Mouse (Mus musculus) left cerebral cortex, adult 18-20 months (tissue): Measurements from ENCODE around the gene Dgkz. TPM values are rescaled to one million over a fixed set of nuclear protein-coding genes. Genes with fewer than 3 reads are reported as not detected.

Experiments
- DNase-seq, 2 experiments: peaks; one replicate each; pipeline ENCODE4 v3.0.0; 2021 to 2022; ENCODE audit warnings: low spot score in 2 of 2, mixed read lengths in 1 of 2
- total RNA-seq, 2 experiments: library from RNA; stranded (reverse); gene quantifications; 2 replicates each; pipeline ENCODE4 v1.2.3; 2021

Gene Dgkz
- total RNA-seq, 2 experiments from 2014 or later = 491 to 526 TPM

- no peak for DNase-seq
Observed at GRCm38 (mm10) chr2:91922586-91923414, 52.9 kb downstream of the Dgkz start.

- DNase-seq = peak; percentile 80 to 87
Observed at GRCm38 (mm10) chr2:91921790-91922570, 53.7 kb downstream of the Dgkz start.

GRCm38 (mm10) chr2:91921181-91921789 is 54.4 kb downstream of the Dgkz start:
- DNase-seq = no peak

- DNase-seq = no peak
Observed at GRCm38 (mm10) chr2:91920130-91920529, 55.5 kb downstream of the Dgkz start.

- DNase-seq = no peak
Observed at GRCm38 (mm10) chr2:91917096-91917495, 58.6 kb downstream of the Dgkz start.

GRCm38 (mm10) chr2:91916346-91916977 is 59.2 kb downstream of the Dgkz start:
- DNase-seq = no peak

GRCm38 (mm10) chr2:91913328-91914110 is 62.1 kb downstream of the Dgkz start:
- no peak for DNase-seq

- DNase-seq = no peak
Observed at GRCm38 (mm10) chr2:91912616-91913015, 63.0 kb downstream of the Dgkz start.

- no peak for DNase-seq
Observed at GRCm38 (mm10) chr2:91906141-91906540, 69.5 kb downstream of the Dgkz start.

- DNase-seq = peak in 1 of 2 experiments; percentile 41
Observed at GRCm38 (mm10) chr2:91904618-91905307, 70.9 kb downstream of the Dgkz start.

- peak in 1 of 2 experiments; percentile 34 for DNase-seq
Observed at GRCm38 (mm10) chr2:91903171-91903925, 72.3 kb downstream of the Dgkz start.

GRCm38 (mm10) chr2:91902336-91902735 is 73.3 kb downstream of the Dgkz start:
- DNase-seq = no peak

GRCm38 (mm10) chr2:91900431-91900830 is 75.2 kb downstream of the Dgkz start:
- no peak for DNase-seq

GRCm38 (mm10) chr2:91899141-91899540 is 76.5 kb downstream of the Dgkz start:
- DNase-seq = no peak

GRCm38 (mm10) chr2:91897968-91898367 is 77.7 kb downstream of the Dgkz start:
- no peak for DNase-seq

GRCm38 (mm10) chr2:91895401-91895800 is 80.3 kb downstream of the Dgkz start:
- no peak for DNase-seq

- no peak for DNase-seq
Observed at GRCm38 (mm10) chr2:91894716-91895115, 80.9 kb downstream of the Dgkz start.

GRCm38 (mm10) chr2:91884616-91885015 is 91.0 kb downstream of the Dgkz start:
- no peak for DNase-seq

- no peak for DNase-seq
Observed at GRCm38 (mm10) chr2:91883961-91884360, 91.7 kb downstream of the Dgkz start.
